Mouse (Mus musculus): ENCODE data around the gene Rnf186. TPM values are rescaled to one million over a fixed set of nuclear protein-coding genes. Genes with fewer than 3 reads are reported as not detected.

Gene Rnf186
- total and polyA plus RNA-seq, 3 experiments, result not detected

DNA sequence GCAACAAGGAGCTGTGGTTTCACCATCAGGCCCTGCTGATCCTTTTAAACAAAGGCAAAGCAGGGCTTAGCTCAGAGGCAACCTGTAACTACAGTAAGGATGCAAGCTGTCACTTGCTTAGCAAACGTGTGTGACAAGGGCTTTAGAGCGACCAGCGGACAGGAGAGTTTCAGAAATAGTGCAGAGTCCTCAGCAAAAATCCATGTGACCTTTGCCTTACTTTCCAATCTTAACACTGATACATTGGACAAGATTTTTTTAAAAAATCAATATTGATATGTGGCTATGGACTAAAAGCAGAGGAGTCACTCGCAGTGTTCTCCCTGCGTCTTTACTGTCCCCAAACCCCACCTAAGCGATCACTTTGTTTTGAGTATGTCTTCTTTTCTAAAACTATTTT lies 4.5 kb downstream of the Rnf186 start:
- dilution Hi-C loops (cut with MboI; ENCODE audit: extremely low pct_ligation_motif_present, extremely low pct_unique_long_range_greater_than_20kb, low sequenced_read_pairs) (no loop called here), in situ Hi-C loops (cut with MboI; ENCODE audit: low pct_ligation_motif_present, low pct_unique_long_range_greater_than_20kb, low sequenced_read_pairs) (loop anchor here (5.0 kb wide), 2 partner anchors 34 to 106 kb away; partner anchors contain the start of gene Htr6)
- Histone ChIP-seq H3K4me1 (ENCODE audit: control insufficient read depth in 1 of 2, insufficient read depth in 2 of 2) (peaks cover 4 to 21% of the 10 kb centered on the region in 2 experiments), H3K27me3 (replicated peaks) (peaks cover 1% of the 10 kb centered on the region), H3K36me3 (replicated peaks in 1 of 2; ENCODE audit: control insufficient read depth in 1 of 2, insufficient read depth in 1 of 2, low read length in 1 of 2) (peaks cover 0 to 9% of the 10 kb centered on the region in 2 experiments), H3K27ac (ENCODE audit: insufficient read depth, low read depth) (no peak overlapping the region), H3K79me2 (replicated peaks; ENCODE audit: control insufficient read depth, extremely low read depth, insufficient read depth, poor library complexity, severe bottlenecking) (no peaks in the 10 kb centered on the region), H3K4me2 (ENCODE audit: insufficient read depth, low read depth, poor library complexity, severe bottlenecking) (no peak overlapping the region), H3K9ac (ENCODE audit: insufficient read depth, low read depth) (no peak overlapping the region), H3K4me3 (replicated peaks in 1 of 3; ENCODE audit: low read depth in 2 of 3, low read length in 2 of 3, poor library complexity in 1 of 3) (no peak overlapping the region), H3K9me3 (replicated peaks; ENCODE audit: low read length) (no peaks in the 10 kb centered on the region)
- no peak for DNase-seq (ENCODE audit: extremely low read depth)
- no peak for TF ChIP-seq CTCF (conservative IDR thresholded peaks at IDR 0.05 in 1 of 2, IDR thresholded peaks at IDR 0.05 in 1 of 2; ENCODE audit: low read depth in 2 of 2, low read length in 2 of 2)
- TF ChIP-seq RCOR1 (conservative IDR thresholded peaks at IDR 0.05; ENCODE audit: low read depth, low read length), result no peak
- no peak for TF ChIP-seq POLR2A (IDR thresholded peaks at IDR 0.05; ENCODE audit: low read depth, low read length)
- no peak for TF ChIP-seq USF2 (conservative IDR thresholded peaks at IDR 0.05; ENCODE audit: low read depth, low read length)
- TF ChIP-seq ZC3H11A (IDR thresholded peaks at IDR 0.05; ENCODE audit: low read depth, low read length), result no peak
- TF ChIP-seq MEF2A (IDR thresholded peaks at IDR 0.05; ENCODE audit: borderline replicate concordance, low read depth, low read length), result no peak
- TF ChIP-seq E2F4 (IDR thresholded peaks at IDR 0.05; ENCODE audit: insufficient replicate concordance, low read depth, low read length), result no peak
- no peak for TF ChIP-seq HCFC1 (IDR thresholded peaks at IDR 0.05; ENCODE audit: low read depth, low read length)
- TF ChIP-seq RAD21 (IDR thresholded peaks at IDR 0.05; ENCODE audit: low read depth, low read length), result no peak
- TF ChIP-seq PAX5 (IDR thresholded peaks at IDR 0.05; ENCODE audit: low read length), result no peak
- no peak for TF ChIP-seq GABPA (IDR thresholded peaks at IDR 0.05; ENCODE audit: insufficient replicate concordance, low read depth, low read length)
- TF ChIP-seq KAT2A (IDR thresholded peaks at IDR 0.05; ENCODE audit: insufficient replicate concordance, low read length), result no peak
- no peak for TF ChIP-seq JUND (conservative IDR thresholded peaks at IDR 0.05; ENCODE audit: low read depth, low read length)
- no peak for TF ChIP-seq SIN3A (IDR thresholded peaks at IDR 0.05; ENCODE audit: low read length)
- no peak for TF ChIP-seq NRF1 (IDR thresholded peaks at IDR 0.05; ENCODE audit: low read depth, low read length)
- TF ChIP-seq ZNF384 (IDR thresholded peaks at IDR 0.05; ENCODE audit: low read depth, low read length), result no peak
- TF ChIP-seq NELFE (IDR thresholded peaks at IDR 0.05; ENCODE audit: low read depth, low read length), result no peak

DNA sequence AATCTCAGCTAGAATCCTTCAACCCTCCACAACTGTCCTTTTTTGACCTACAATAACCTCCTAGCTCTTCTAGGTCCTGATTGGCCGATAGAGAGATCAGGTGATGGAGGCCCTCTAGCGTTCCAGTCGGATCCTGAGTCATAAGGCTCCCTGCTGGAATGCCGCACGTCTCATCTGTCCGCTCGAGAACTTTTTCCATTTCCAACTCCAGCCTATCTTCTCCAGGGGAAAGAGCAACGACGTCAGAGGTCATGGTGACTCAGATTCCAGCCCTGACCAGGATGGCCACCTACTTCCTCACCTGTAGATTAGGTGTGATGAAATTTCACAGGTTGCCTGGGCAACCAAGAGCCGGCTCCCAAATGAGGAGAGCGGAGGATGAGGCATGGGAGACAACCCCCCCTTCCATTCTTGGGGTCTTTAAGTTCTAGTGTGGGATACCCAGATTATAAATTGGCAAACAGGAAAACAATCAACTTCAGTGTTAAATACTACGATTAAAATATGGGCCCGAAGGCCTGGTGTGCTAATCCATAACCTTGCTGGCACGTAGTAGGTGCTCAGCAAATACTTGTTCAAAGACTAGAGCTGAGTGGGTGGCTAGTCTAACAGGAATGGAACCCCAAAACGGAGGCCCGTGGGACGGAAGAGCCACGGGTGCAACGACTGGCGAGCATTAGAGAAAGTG lies 5.4 kb downstream of the Rnf186 start:
- peak; percentile 68 for DNase-seq (ENCODE audit: extremely low read depth)
- H3K4me2 ChIP-seq (ENCODE audit: insufficient read depth, low read depth, poor library complexity, severe bottlenecking), result peak overlapping the region; percentile 85
- no peaks in the 10 kb centered on the region for H3K27me3 ChIP-seq (replicated peaks)
- no peaks in the 10 kb centered on the region for H3K9me3 ChIP-seq (replicated peaks; ENCODE audit: low read length)
- peaks cover 4 to 21% of the 10 kb centered on the region in 2 experiments for H3K4me1 ChIP-seq (ENCODE audit: control insufficient read depth in 1 of 2, insufficient read depth in 2 of 2)
- H3K27ac ChIP-seq (ENCODE audit: insufficient read depth, low read depth), result peak overlapping the region; percentile 92
- TF ChIP-seq MEF2A (IDR thresholded peaks at IDR 0.05; ENCODE audit: borderline replicate concordance, low read depth, low read length) (no peak; the same call in 1 of the 2 replicates), NRF1 (IDR thresholded peaks at IDR 0.05; ENCODE audit: low read depth, low read length) (0 out of 2 replicates have a peak, but pooled peaks have one; percentile 14), TCF12 (IDR thresholded peaks at IDR 0.05; ENCODE audit: low read depth, low read length) (0 out of 2 replicates have a peak, but pooled peaks have one; percentile 36), USF2 (conservative IDR thresholded peaks at IDR 0.05; ENCODE audit: low read depth, low read length) (peak; percentile 66), USF1 (IDR thresholded peaks at IDR 0.05; ENCODE audit: low read depth, low read length) (peak; percentile 76), NELFE (IDR thresholded peaks at IDR 0.05; ENCODE audit: low read depth, low read length) (no peak; the same call in 1 of the 2 replicates), CTCF (conservative IDR thresholded peaks at IDR 0.05 in 1 of 2, IDR thresholded peaks at IDR 0.05 in 1 of 2; ENCODE audit: low read depth in 2 of 2, low read length in 2 of 2) (peak in 1 of 2 experiments; percentile 37; a peak in 2 of 4 replicates), ZKSCAN1 (IDR thresholded peaks at IDR 0.05; ENCODE audit: borderline replicate concordance, low read depth, low read length) (peak; percentile 86), BHLHE40 (IDR thresholded peaks at IDR 0.05; ENCODE audit: low read depth, low read length) (0 out of 2 replicates have a peak, but pooled peaks have one; percentile 23), SMC3 (IDR thresholded peaks at IDR 0.05; ENCODE audit: low read depth, low read length) (no peak), ZMIZ1 (IDR thresholded peaks at IDR 0.05; ENCODE audit: low read depth, low read length) (peak; percentile 60; the same call in 1 of the 2 replicates), POLR2A (IDR thresholded peaks at IDR 0.05; ENCODE audit: low read depth, low read length) (peak; percentile 62), IRF4 (IDR thresholded peaks at IDR 0.05; ENCODE audit: low read depth, low read length) (no peak; the same call in 1 of the 2 replicates), ETS1 (conservative IDR thresholded peaks at IDR 0.05; ENCODE audit: low read depth, low read length) (no peak), HCFC1 (IDR thresholded peaks at IDR 0.05; ENCODE audit: low read depth, low read length) (no peak), KAT2A (IDR thresholded peaks at IDR 0.05; ENCODE audit: insufficient replicate concordance, low read length) (0 out of 2 replicates have a peak, but pooled peaks have one; percentile 20)
- H3K36me3 ChIP-seq (replicated peaks in 1 of 2; ENCODE audit: control insufficient read depth in 1 of 2, insufficient read depth in 1 of 2, low read length in 1 of 2), result peaks cover 1 to 16% of the 10 kb centered on the region in 2 experiments
- dilution Hi-C loops (cut with MboI; ENCODE audit: extremely low pct_ligation_motif_present, extremely low pct_unique_long_range_greater_than_20kb, low sequenced_read_pairs) (no loop called here), in situ Hi-C loops (cut with MboI; ENCODE audit: low pct_ligation_motif_present, low pct_unique_long_range_greater_than_20kb, low sequenced_read_pairs) (loop anchor here (5.0 kb wide), 2 partner anchors 35 to 105 kb away; partner anchors contain the start of gene Htr6)
- H3K9ac ChIP-seq (ENCODE audit: insufficient read depth, low read depth), result peak overlapping the region; percentile 92
- no peaks in the 10 kb centered on the region for H3K79me2 ChIP-seq (replicated peaks; ENCODE audit: control insufficient read depth, extremely low read depth, insufficient read depth, poor library complexity, severe bottlenecking)
- peak overlapping the region; percentile 83 to 88 (median 86) for H3K4me3 ChIP-seq (replicated peaks in 1 of 3; ENCODE audit: low read depth in 2 of 3, low read length in 2 of 3, poor library complexity in 1 of 3)
